Mouse (Mus musculus) adrenal gland, adult 8-10 months (tissue): ENCODE measurements around the gene Klrb1b. TPM values are rescaled to one million over a fixed set of nuclear protein-coding genes. Genes with fewer than 3 reads are reported as not detected.
A peak's percentile ranks its signal among the peaks of the same experiment; 100 is the strongest.
"Not testable (repeated sequence)": the region's sequence is repeated elsewhere in the genome, so short reads cannot be mapped to it uniquely, and the experiment has no call there.

ENCODE experiments used
- DNase-seq: peaks from one replicate; pipeline ENCODE4 v3.0.0; 2022
- total RNA-seq, 4 experiments: library from RNA; stranded (reverse); gene quantifications; 2 replicates each; pipeline ENCODE4 v1.2.4; 2022

The Klrb1b gene
- total RNA-seq, 4 experiments from 2014 or later = 0.17 to 0.31 TPM; not detected in 2

GRCm38 (mm10) chr6:128799144-128799895 is 26.8 kb downstream of the Klrb1b start:
- peak; percentile 80 for DNase-seq

DNA sequence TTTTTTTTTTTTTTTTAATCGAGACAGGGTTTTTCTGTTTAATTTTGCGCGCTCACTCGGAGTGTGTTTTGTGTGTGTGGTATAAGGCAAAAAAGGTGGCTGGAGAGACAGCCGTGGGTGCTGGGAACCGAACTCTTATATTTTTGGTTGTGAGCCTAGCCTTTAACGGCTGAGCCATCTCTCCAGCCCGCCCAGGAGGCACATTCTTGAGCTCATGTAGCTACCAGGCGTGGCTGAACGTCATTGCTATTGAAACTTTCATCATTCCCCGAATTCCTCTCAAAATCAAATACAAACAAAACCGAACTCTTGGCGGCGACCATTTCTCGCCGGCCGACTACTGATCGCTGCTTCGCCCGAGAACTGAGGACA is 27.4 kb downstream of the Klrb1b start:
- peak; percentile 70 for DNase-seq

- no peak for DNase-seq
Observed at GRCm38 (mm10) chr6:128797936-128798771, 28.0 kb downstream of the Klrb1b start.

GRCm38 (mm10) chr6:128797185-128797905 is 28.8 kb downstream of the Klrb1b start:
- no peak for DNase-seq

DNA sequence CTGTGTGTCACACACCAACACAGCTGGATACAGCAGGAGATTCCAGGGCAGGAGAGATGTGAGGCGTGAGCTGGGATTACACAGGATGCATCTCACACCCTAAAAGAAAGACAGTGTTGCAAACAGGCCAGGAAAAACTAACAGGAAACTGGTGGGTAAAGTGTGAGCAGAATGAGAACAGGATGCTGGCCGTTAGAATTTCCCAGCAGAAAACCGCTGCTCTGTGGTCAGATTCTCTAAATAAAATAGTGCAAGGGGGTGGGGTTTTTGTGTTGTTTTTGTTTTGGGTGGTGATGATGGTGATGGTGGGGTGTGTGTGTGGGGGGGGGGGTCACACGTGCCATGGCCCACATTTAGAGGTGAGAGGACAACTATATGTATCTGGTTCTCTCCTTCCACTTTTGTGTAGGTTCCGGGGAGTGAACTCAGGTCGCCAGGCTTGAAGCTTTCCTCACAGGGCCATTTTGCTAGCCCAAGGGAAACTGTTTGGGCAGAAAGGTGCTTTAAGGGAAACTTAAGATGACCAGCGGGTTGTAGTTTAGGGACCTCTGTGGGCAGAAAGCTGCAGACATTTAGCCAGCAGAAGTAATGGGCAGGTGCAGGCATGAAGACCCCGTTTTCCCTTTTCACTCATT is 29.7 kb downstream of the Klrb1b start:
- no peak for DNase-seq

DNA sequence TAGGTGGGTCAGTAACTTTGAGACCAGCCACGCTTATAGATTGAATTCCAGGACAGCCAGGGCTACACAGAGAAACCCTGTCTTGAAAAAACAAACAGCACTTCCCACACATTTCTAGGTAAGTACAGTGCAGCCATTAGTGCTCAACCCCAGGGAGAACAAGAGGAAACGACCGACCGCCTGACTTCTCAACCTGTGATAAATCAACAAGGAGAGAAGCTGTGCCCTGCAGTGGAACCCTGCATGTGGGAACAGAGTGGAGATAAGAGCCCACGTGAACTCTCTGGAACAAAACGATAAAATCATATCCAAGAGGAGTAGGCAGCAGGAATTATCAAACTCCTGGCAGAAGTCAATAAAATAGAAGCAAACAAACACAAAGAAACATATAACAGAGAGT is 32.4 kb downstream of the Klrb1b start:
- DNase-seq = no peak

GRCm38 (mm10) chr6:128790491-128790994 is 35.6 kb downstream of the Klrb1b start:
- DNase-seq = not testable (repeated sequence)

DNA sequence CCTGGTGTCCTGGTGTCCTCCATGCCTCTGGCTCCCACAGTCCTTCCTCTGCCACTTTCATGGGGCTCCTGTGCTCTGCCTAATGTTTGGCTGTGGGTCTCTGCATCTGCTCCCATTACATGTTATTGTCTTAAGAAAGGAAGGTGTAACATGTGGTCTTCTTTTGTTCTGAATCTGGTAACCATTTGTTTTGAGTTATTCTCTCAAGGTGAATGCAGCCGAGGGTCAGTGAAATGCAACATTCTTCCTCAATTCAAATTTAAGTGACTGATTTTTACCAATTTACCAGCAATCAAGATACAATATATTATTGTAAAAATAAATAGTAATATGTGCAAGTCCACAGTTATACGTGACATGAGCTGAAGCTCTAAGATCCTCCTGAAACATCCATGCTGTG is 37.0 kb downstream of the Klrb1b start, which contains the start of gene Klrb1c:
TSS of gene Klrb1c (minus strand) at position 101 of the 400 bp plus-strand sequence.
- DNase-seq = no peak

DNA sequence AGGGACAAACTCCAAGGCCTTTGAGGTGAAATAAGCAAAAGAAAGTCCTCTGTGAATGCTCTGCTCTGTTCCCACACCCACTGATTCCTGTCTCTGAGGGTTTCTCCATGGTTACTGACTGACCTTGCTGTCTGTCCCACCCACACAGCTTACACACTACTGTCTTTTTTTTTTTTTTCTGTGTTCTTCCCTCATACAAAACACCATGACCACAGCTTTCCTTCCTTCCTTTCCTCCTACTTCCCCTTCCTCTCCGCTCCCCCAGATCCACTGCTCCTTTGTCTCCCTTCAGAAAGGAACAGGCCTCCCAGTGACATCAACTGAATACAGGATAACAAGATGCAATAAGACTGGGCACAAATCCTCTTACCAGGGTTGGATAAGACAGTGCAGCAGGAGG is 37.6 kb downstream of the Klrb1b start:
- DNase-seq = no peak

DNA sequence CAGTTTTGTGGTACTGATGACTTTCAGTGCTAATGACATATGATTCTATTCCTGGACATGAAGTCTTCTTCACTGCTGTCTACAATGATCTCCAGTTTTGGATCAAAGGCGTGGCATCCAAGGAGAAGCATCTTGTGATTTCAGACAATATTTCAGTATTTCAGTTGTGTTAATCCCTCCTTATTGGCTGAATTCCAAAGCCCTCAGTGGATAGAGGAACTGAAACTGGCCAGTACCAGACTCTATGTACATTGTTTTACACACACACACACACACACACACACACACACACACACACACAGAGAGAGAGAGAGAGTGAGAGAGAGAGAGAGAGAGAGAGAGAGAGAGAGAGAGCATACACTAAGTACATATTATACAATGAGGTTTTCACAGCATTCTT is 39.7 kb downstream of the Klrb1b start:
- not testable (repeated sequence) for DNase-seq

DNA sequence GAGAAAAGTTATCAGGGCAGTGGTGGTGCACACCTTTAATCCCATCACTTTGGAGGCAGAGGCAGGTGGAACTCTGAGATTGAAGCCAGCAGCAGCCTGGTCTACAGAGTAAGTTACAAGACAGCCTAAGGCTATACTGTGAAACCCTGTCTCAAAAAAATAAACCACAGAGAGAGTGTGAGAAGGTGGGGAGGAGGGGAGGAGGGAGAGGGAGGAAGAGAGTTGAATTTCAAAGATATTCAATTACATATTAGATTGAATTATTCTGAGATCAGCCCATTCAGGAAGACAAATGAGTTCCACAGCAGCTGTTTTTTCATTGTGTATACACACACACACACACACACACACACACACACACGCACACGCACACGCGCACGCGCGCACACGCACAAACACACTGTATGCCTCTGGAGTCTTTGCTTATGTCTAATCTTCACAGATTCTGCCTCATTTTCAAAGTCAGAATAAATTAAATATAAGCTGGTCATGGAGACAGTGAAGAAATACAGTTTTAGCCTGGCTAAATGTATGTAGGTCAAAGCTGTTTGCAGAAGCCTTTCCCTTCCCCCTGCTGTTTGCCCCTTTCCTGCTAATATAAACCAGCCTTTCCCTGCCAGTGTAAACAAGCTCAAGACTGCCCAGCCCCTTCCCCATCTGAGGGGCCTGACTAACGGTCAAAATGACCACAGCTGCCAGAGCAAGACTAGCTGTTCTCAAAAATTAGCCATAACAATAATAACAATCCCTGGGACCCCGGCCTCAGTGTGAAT is 56.5 kb downstream of the Klrb1b start:
- no peak for DNase-seq

DNA sequence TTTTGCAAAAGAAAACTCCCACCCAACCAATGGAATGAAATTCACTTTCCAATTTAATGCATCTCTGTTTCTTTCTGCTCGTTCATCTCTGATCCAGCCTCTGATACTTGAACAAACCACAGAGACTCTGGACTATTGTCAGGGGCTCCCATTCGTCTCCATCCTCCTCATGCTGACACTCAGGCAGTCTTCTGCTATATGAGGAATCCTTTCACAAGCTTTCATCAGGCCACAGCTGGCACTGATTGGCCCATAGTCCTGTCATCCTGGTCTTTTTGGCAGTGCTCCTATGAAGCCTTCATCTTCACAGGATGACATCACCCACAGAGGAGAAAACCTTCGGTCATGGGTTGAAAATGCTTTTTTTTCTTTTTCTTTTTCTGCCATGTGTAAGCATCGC is 58.1 kb downstream of the Klrb1b start:
- no peak for DNase-seq

DNA sequence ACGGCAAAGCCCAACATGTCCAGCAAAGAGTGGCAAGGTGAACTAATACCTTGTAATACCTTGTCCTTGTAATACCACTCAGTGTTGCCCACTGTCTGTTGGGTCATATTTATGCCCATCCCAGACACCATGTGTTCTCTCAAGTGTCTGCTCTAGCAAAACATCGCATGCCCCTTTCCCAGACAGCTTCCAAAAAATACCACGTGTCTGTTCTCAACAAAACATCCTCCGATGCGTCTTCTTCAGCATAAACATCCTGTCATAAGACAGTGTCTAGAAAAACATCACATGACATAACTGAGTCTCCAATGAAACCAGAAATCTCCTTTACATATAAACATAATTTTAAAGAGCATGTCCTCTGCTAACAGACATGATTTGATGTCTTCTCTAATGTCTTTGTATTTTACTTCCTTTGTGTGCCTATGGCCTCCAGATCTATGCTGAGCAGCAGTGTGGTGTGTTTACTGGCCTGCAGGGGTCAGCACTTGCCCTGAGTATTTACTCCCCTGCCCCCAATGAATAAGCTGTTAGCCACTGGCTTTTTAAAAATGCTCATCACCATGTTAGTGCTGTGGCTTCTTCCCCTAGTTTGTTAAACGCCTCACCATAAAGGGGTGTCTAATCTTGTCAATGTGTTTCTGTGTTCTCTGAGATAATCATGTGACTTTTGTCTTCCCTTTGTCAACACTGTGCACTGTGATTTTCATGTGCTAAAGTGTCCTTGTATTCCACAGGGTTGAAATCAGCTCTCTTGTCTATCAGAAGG is 59.5 kb downstream of the Klrb1b start:
- not testable (repeated sequence) for DNase-seq

DNA sequence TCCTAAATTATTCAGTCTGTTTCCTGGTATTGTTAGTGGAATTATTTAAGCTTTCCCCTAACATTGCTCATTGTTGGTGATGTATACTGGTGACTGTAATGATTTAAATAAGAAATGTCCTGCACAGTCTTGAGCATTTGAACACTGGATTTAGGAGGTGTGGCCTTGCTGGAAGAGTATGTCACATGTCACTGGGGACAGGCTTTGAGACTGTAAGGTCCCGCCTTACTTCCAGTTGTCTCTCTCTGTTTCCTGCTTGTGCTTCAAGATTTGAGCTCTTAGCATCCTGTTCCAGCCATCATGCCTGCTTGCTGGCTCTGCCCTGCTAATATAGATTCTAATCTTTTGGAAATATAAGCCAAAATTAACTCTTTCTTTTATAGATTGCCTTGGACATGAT is 60.9 kb downstream of the Klrb1b start:
- DNase-seq = no peak

DNA sequence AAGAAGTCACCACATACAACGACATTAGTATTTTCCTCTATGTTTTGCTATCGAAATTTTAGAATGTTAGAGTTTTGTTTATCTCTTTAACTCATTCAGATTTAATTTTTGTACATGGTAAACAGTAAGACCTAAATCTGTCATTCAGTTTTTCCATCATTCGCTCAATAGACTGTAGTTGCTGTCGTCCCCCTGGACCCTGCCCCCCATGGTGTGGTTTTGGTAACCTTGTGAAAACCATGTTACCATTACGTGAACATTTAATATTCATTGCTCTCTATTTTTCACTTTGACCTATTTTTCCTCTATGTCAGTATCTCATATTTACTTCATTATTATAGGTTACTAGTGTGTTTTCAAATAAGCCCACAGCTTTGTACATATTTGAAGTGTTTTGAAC is 61.5 kb downstream of the Klrb1b start:
- no peak for DNase-seq

DNA sequence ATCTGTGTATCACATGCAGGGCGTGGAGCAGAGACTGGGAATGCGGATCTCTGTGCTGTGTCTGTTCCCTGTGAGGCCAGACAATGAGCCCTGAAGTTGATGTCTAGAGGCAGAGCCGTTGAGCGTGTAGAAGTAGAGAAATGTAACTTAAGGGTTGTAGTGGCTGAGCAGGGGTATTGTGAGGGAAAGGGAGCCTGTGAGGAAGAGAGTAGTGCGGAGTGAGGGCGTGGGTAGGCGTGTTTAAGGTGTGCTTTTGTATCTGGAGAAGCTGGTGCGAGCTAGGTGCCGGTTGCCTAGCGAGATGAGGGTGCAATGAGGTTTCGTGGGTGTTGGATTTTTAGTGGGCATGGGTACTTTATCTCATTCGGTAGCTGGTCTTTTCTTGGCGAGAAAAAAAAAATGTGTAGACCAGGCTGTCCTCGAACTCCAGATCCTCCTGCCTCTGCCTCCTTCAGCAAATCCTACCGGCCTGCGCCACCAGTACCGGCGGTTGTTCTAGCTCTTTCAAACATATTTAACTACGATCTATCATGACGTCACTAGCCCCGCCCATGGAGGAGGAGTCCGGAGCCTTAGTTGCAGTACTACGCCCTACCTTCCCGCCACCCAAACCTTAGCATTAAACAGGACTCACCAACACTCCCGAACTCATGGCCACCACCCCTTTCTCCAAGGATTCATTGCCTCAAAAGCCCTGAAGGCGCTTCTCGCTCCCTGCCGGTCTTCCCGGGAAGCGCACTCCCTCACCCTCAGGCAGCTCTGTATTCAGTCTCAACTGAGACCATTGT is 62.2 kb downstream of the Klrb1b start:
- peak; percentile 98 for DNase-seq
